8 mouse cellular contexts compared by ENCODE assay signal in genomic region chr13:47348517-47349145, GRCm38 (mm10).
DNase-seq lines count a peak whose midpoint lies in the region; ATAC-seq and TF ChIP-seq lines count a peak whose summit lies in the region.
"Had no signal": no experiment of that assay in that cellular context is flagged by ENCODE, and none has a peak within 500 bp of the region (broad histone marks: within the 10 kb centered on the region; RNA-seq: fewer than 3 reads in every experiment).

No protein-coding gene starts in this region.

- H3K27ac ChIP-seq in forebrain, embryonic 14.5 days (ENCODE audit: low read depth, low read length): no peak overlapping the region
- no peak overlapping the region for H3K27ac ChIP-seq in midbrain, embryonic 13.5 days
- H3K27ac ChIP-seq: macrophage had no signal

- CTCF ChIA-PET in Patski (lab: Charles Lee): interaction anchor here (1.4 kb wide), 1 partner anchor 14 kb away, joined by 6 read pairs; no protein-coding TSS in a partner anchor

- no peak overlapping the region for H3K9ac ChIP-seq in forebrain, embryonic 14.5 days (ENCODE audit: low read length)
- H3K9ac ChIP-seq in midbrain, embryonic 13.5 days (replicated peaks): no peak overlapping the region

- H3K9me3 ChIP-seq in forebrain, embryonic 14.5 days (replicated peaks; ENCODE audit: control insufficient read depth, low read length): no peaks in the 10 kb centered on the region
- H3K9me3 ChIP-seq in midbrain, embryonic 13.5 days: no peaks in the 10 kb centered on the region

- peak; percentile 84 for TF ChIP-seq CTCF in Patski (IDR thresholded peaks at IDR 0.05)

- ATAC-seq in Patski: peak; percentile 74
- peak; percentile 72 for ATAC-seq in forebrain, embryonic 14.5 days
- ATAC-seq in midbrain, embryonic 13.5 days: peak; percentile 67; the same call in 1 of the 2 replicates

- no peaks in the 10 kb centered on the region for H3K36me3 ChIP-seq in forebrain, embryonic 14.5 days (ENCODE audit: control insufficient read depth, insufficient read depth, low read length)
- H3K36me3 ChIP-seq in midbrain, embryonic 13.5 days: no peaks in the 10 kb centered on the region

- no peak for DNase-seq in Patski (ENCODE audit: low read depth, low spot score)
- DNase-seq in brain, embryonic 18.5 days (ENCODE audit: low read depth, low spot score): peak; percentile 67
- DNase-seq in forebrain, embryonic 14.5 days (ENCODE audit: low spot score): peak; percentile 91
- DNase-seq in heart, postnatal 14 days: peak; percentile 72 to 87
- peak; percentile 79 to 81 for DNase-seq in layer of hippocampus, postnatal 36 days
- peak; percentile 34 for DNase-seq in testis, postnatal 14 days (ENCODE audit: low spot score)

- H3K4me1 ChIP-seq in forebrain, embryonic 14.5 days (ENCODE audit: control insufficient read depth, insufficient read depth, low read length): peaks cover 6% of the 10 kb centered on the region; the same call in 1 of the 2 replicates
- peaks cover 2% of the 10 kb centered on the region; the same call in 1 of the 2 replicates for H3K4me1 ChIP-seq in midbrain, embryonic 13.5 days (replicated peaks)

- 19% methylated on average over 17 of the region's 17 CpGs for WGBS in forebrain, embryonic 14.5 days
- 36% methylated on average over 17 of the region's 17 CpGs for WGBS in midbrain, embryonic 13.5 days

- in situ Hi-C loops in Patski (cut with MboI; ENCODE audit: low pct_unique_long_range_greater_than_20kb): no loop called here

- intact Hi-C loops in heart, postnatal 14 days (cut with DNase I): loop anchor here (1.0 to 10.0 kb wide), 3 partner anchors 316 to 1116 kb away; no protein-coding TSS in a partner anchor

- POLR2A ChIA-PET in Patski (lab: Charles Lee): no interaction called here

- no peak overlapping the region for H3K4me2 ChIP-seq in forebrain, embryonic 14.5 days (ENCODE audit: low read length)
- H3K4me2 ChIP-seq in midbrain, embryonic 13.5 days (replicated peaks): no peak overlapping the region

- H3K27me3 ChIP-seq in Patski: peaks cover 16% of the 10 kb centered on the region
- no peaks in the 10 kb centered on the region for H3K27me3 ChIP-seq in forebrain, embryonic 14.5 days (replicated peaks; ENCODE audit: control insufficient read depth, insufficient read depth, low read length)
- peaks cover 5% of the 10 kb centered on the region; the same call in 1 of the 2 replicates for H3K27me3 ChIP-seq in midbrain, embryonic 13.5 days

- H3K4me3 ChIP-seq in forebrain, embryonic 14.5 days (ENCODE audit: low read depth, low read length): no peak overlapping the region
- H3K4me3 ChIP-seq in midbrain, embryonic 13.5 days (replicated peaks): no peak overlapping the region
